Mouse (Mus musculus): ENCODE measurements around the gene Adtrp.

- TF ChIP-seq CTCF (IDR thresholded peaks at IDR 0.05) = no peak
- no peak for TF ChIP-seq POLR2A (IDR thresholded peaks at IDR 0.05; ENCODE audit: insufficient read depth, low read depth, low read length)
- no peak for TF ChIP-seq EP300 (IDR thresholded peaks at IDR 0.05; ENCODE audit: insufficient read depth, low read depth, low read length)
Measured at GRCm38 (mm10) chr13:41792849-41793248, 54.6 kb downstream of the Adtrp start.
